Mouse (Mus musculus) CH12.LX (cell line): ENCODE data around the gene Ubap2l.

Experiments
- JUND ChIP-seq: conservative IDR thresholded peaks from 2 replicates; pipeline ENCODE4 v1.6.1; 2011; ENCODE audit warnings: low read depth, low read length, improper control_type of control experiment
- NELFE ChIP-seq: IDR thresholded peaks from 2 replicates; pipeline ENCODE4 v1.6.1; 2011; ENCODE audit warnings: low read depth, low read length, improper control_type of control experiment

GRCm38 (mm10) chr3:89999830-90000229 lies 52.6 kb downstream of the Ubap2l start:
- TF ChIP-seq JUND, result no peak
- no peak for TF ChIP-seq NELFE
